Comparison of ENCODE assay signal across 11 mouse cellular contexts in the genomic region with DNA sequence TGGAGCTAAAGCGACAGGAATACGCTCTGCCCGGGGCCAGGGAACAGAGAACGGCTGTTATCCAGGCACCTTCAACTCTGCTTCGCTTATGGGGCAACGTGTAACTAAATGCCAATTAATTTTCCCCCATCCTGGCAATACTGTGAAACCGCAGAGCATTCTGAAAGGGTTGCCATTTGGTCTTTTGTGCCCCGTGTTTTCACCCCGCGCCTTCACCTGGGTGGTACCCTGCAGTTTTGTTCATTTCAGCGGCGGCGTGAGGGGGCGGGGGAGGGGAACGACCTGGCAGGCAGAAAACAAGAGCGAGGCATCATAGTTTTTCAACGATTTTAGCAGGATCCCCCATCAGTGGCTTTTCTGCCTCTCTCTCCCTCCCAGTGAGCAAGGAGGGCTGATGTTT. TPM values are rescaled to one million over a fixed set of nuclear protein-coding genes. Genes with fewer than 3 reads are reported as not detected.
DNase-seq lines count a peak whose midpoint lies in the region; ATAC-seq and TF ChIP-seq lines count a peak whose summit lies in the region.
"Had no signal": no experiment of that assay in that cellular context is flagged by ENCODE, and none has a peak within 500 bp of the region (broad histone marks: within the 10 kb centered on the region; RNA-seq: fewer than 3 reads in every experiment).

No protein-coding gene starts in this region.

- 18% methylated on average over 17 of the region's 17 CpGs for WGBS in heart, postnatal 0 days
- 4% methylated on average over 17 of the region's 17 CpGs for WGBS in embryonic facial prominence, embryonic 13.5 days
- WGBS in hindbrain, postnatal 0 days: 7% methylated on average over 17 of the region's 17 CpGs
- 13% methylated on average over 17 of the region's 17 CpGs for WGBS in midbrain, embryonic 16.5 days

- no peak for DNase-seq in heart, postnatal 0 days (ENCODE audit: low spot score)
- DNase-seq in heart, postnatal 14 days: no peak
- peak; percentile 23 for DNase-seq in hindbrain, postnatal 0 days (ENCODE audit: low spot score)
- DNase-seq in thymus, postnatal 0 days (ENCODE audit: low spot score): no peak
- no peak for DNase-seq in MN1 (ENCODE audit: low spot score)
- DNase-seq in spleen, adult 12 weeks (ENCODE audit: low spot score): no peak

- TF ChIP-seq CTCF in heart, postnatal 0 days (IDR thresholded peaks at IDR 0.05; ENCODE audit: low read depth): no peak
- no peak for TF ChIP-seq CTCF in hindbrain, postnatal 0 days (IDR thresholded peaks at IDR 0.05; ENCODE audit: low read depth)

- no peaks in the 10 kb centered on the region for H3K4me1 ChIP-seq in heart, postnatal 0 days (ENCODE audit: control insufficient read depth, insufficient read depth)
- peaks cover 7% of the 10 kb centered on the region; the same call in 1 of the 2 replicates for H3K4me1 ChIP-seq in embryonic facial prominence, embryonic 13.5 days
- H3K4me1 ChIP-seq in hindbrain, postnatal 0 days (ENCODE audit: insufficient read depth, low read length): no peaks in the 10 kb centered on the region
- H3K4me1 ChIP-seq in midbrain, embryonic 16.5 days (ENCODE audit: control insufficient read depth, insufficient read depth, low read length): peaks cover 11% of the 10 kb centered on the region; the same call in 1 of the 2 replicates
- H3K4me1 ChIP-seq: megakaryocyte, embryonic 14.5 days had no signal

- ATAC-seq in heart, postnatal 0 days (ENCODE audit: insufficient read depth, low read depth): no peak
- no peak for ATAC-seq in embryonic facial prominence, embryonic 13.5 days (ENCODE audit: insufficient number of reproducible peaks, insufficient read depth, low FRiP score, low TSS enrichment, low read depth)
- ATAC-seq in hindbrain, postnatal 0 days: no peak
- no peak for ATAC-seq in midbrain, embryonic 16.5 days

- H3K27me3 ChIP-seq in heart, postnatal 0 days (ENCODE audit: control insufficient read depth, insufficient read depth, low read length): no peaks in the 10 kb centered on the region
- H3K27me3 ChIP-seq in embryonic facial prominence, embryonic 13.5 days: 0 out of 2 replicates have a peak, but pooled peaks cover 2% of the 10 kb centered on the region
- H3K27me3 ChIP-seq in hindbrain, postnatal 0 days (ENCODE audit: insufficient read depth, low read length): no peaks in the 10 kb centered on the region
- H3K27me3 ChIP-seq in midbrain, embryonic 16.5 days (ENCODE audit: control insufficient read depth, insufficient read depth, low read depth, low read length): peaks cover 13% of the 10 kb centered on the region; the same call in 1 of the 2 replicates

- intact Hi-C loops in heart, postnatal 14 days (cut with DNase I): no loop called here

- no peaks in the 10 kb centered on the region for H3K9me3 ChIP-seq in heart, postnatal 0 days (replicated peaks; ENCODE audit: control insufficient read depth, low read length)
- no peaks in the 10 kb centered on the region for H3K9me3 ChIP-seq in embryonic facial prominence, embryonic 13.5 days
- peaks cover 2% of the 10 kb centered on the region; the same call in 1 of the 2 replicates for H3K9me3 ChIP-seq in hindbrain, postnatal 0 days (ENCODE audit: low read length)
- no peaks in the 10 kb centered on the region for H3K9me3 ChIP-seq in midbrain, embryonic 16.5 days (replicated peaks; ENCODE audit: control insufficient read depth, low read length, poor library complexity, severe bottlenecking)

- no peak overlapping the region for H3K9ac ChIP-seq in heart, postnatal 0 days (replicated peaks; ENCODE audit: low read depth, low read length)
- H3K9ac ChIP-seq in embryonic facial prominence, embryonic 13.5 days: peak overlapping the region; percentile 54
- no peak overlapping the region for H3K9ac ChIP-seq in hindbrain, postnatal 0 days (replicated peaks; ENCODE audit: low read length)
- H3K9ac ChIP-seq in midbrain, embryonic 16.5 days (ENCODE audit: low read depth, low read length): 0 out of 2 replicates have a peak overlapping the region, but pooled peaks have one; percentile 39

- H3K27ac ChIP-seq in heart, postnatal 0 days (ENCODE audit: low read depth): no peak overlapping the region
- H3K27ac ChIP-seq in embryonic facial prominence, embryonic 13.5 days: no peak overlapping the region
- no peak overlapping the region for H3K27ac ChIP-seq in hindbrain, postnatal 0 days
- no peak overlapping the region for H3K27ac ChIP-seq in midbrain, embryonic 16.5 days (ENCODE audit: low read length)

- H3K4me3 ChIP-seq in heart, postnatal 0 days (ENCODE audit: low read depth, low read length): 0 out of 2 replicates have a peak overlapping the region, but pooled peaks have one; percentile 8
- peak overlapping the region; percentile 31 for H3K4me3 ChIP-seq in embryonic facial prominence, embryonic 13.5 days
- peak overlapping the region; percentile 13 for H3K4me3 ChIP-seq in hindbrain, postnatal 0 days (ENCODE audit: low read length)
- peak overlapping the region; percentile 29 for H3K4me3 ChIP-seq in midbrain, embryonic 16.5 days (ENCODE audit: low read depth, low read length)
- H3K4me3 ChIP-seq: megakaryocyte, embryonic 14.5 days had no signal

- peak overlapping the region; percentile 49 for H3K4me2 ChIP-seq in heart, postnatal 0 days (ENCODE audit: low read depth, low read length)
- H3K4me2 ChIP-seq in embryonic facial prominence, embryonic 13.5 days: peak overlapping the region; percentile 62
- H3K4me2 ChIP-seq in hindbrain, postnatal 0 days (ENCODE audit: low read depth, low read length): peak overlapping the region; percentile 52
- H3K4me2 ChIP-seq in midbrain, embryonic 16.5 days (ENCODE audit: low read length): peak overlapping the region; percentile 59

- TF ChIP-seq EP300 in heart, postnatal 0 days (IDR thresholded peaks at IDR 0.05; ENCODE audit: low read depth): no peak

- no peaks in the 10 kb centered on the region for H3K36me3 ChIP-seq in heart, postnatal 0 days (replicated peaks; ENCODE audit: control insufficient read depth, insufficient read depth, low read length)
- no peaks in the 10 kb centered on the region for H3K36me3 ChIP-seq in embryonic facial prominence, embryonic 13.5 days
- H3K36me3 ChIP-seq in hindbrain, postnatal 0 days (ENCODE audit: insufficient read depth, low read length): no peaks in the 10 kb centered on the region
- H3K36me3 ChIP-seq in midbrain, embryonic 16.5 days (ENCODE audit: control insufficient read depth, insufficient read depth, low read length): no peaks in the 10 kb centered on the region

RNA-seq across cellular contexts. Expression of gene Gsx1, which starts 54.8 kb away (rescaled TPM):
- total RNA-seq in heart, postnatal 0 days (2014; rRNA removed; ENCODE audit: low replicate concordance): not detected in 2 replicates
- polyA plus RNA-seq in heart, postnatal 0 days (2015; fragmentation: Nextera tagmentation; extraction: Ambion mirVana): not detected in 2 replicates
- total RNA-seq in heart, postnatal 14 days (2021): not detected
- polyA plus RNA-seq in embryonic facial prominence, embryonic 13.5 days (2015; fragmentation: Nextera tagmentation; extraction: Ambion mirVana): not detected in 2 replicates
- 5.7 and 6.1 TPM in 2 replicates for total RNA-seq in hindbrain, postnatal 0 days (2014; rRNA removed)
- 1.9 TPM in 2 replicates for polyA plus RNA-seq in hindbrain, postnatal 0 days (2015; fragmentation: Nextera tagmentation; extraction: Ambion mirVana)
- polyA plus RNA-seq in midbrain, embryonic 16.5 days (2015; fragmentation: Nextera tagmentation; extraction: Ambion mirVana): 2.2 and 4.2 TPM in 2 replicates
- not detected in 2 replicates for polyA plus RNA-seq in thymus, postnatal 0 days (2015; fragmentation: Nextera tagmentation; extraction: Ambion mirVana)
- total RNA-seq: hematopoietic stem cell, adult 5-6 weeks had no signal
- polyA plus RNA-seq: spleen, adult 2 months had no signal

RNA-seq across cellular contexts. Expression of gene Polr1d, which starts 56.8 kb away (rescaled TPM):
- total RNA-seq in heart, postnatal 0 days (2014; rRNA removed; ENCODE audit: low replicate concordance): 53.8 and 56.9 TPM in 2 replicates
- polyA plus RNA-seq in heart, postnatal 0 days (2015; fragmentation: Nextera tagmentation; extraction: Ambion mirVana): 85.0 and 89.1 TPM in 2 replicates
- 10 to 100 TPM; 69.4 to 70.4 TPM for total RNA-seq in heart, postnatal 14 days (2021)
- polyA plus RNA-seq in embryonic facial prominence, embryonic 13.5 days (2015; fragmentation: Nextera tagmentation; extraction: Ambion mirVana): 116 and 127 TPM in 2 replicates
- total RNA-seq in hindbrain, postnatal 0 days (2014; rRNA removed): 53.7 and 55.0 TPM in 2 replicates
- 103 and 106 TPM in 2 replicates for polyA plus RNA-seq in hindbrain, postnatal 0 days (2015; fragmentation: Nextera tagmentation; extraction: Ambion mirVana)
- polyA plus RNA-seq in midbrain, embryonic 16.5 days (2015; fragmentation: Nextera tagmentation; extraction: Ambion mirVana): 87.6 and 89.7 TPM in 2 replicates
- polyA plus RNA-seq in thymus, postnatal 0 days (2015; fragmentation: Nextera tagmentation; extraction: Ambion mirVana): 188 and 189 TPM in 2 replicates

RNA-seq across cellular contexts. Expression of gene Lnx2, which starts 57.3 kb away (rescaled TPM):
- total RNA-seq in heart, postnatal 0 days (2014; rRNA removed; ENCODE audit: low replicate concordance): 18.0 and 22.6 TPM in 2 replicates
- polyA plus RNA-seq in heart, postnatal 0 days (2015; fragmentation: Nextera tagmentation; extraction: Ambion mirVana): 6.2 and 6.5 TPM in 2 replicates
- total RNA-seq in heart, postnatal 14 days (2021): 10 to 100 TPM; 15.7 to 16.5 TPM
- polyA plus RNA-seq in embryonic facial prominence, embryonic 13.5 days (2015; fragmentation: Nextera tagmentation; extraction: Ambion mirVana): 13.7 and 13.8 TPM in 2 replicates
- total RNA-seq in hindbrain, postnatal 0 days (2014; rRNA removed): 7.4 and 9.7 TPM in 2 replicates
- polyA plus RNA-seq in hindbrain, postnatal 0 days (2015; fragmentation: Nextera tagmentation; extraction: Ambion mirVana): 3.0 and 3.3 TPM in 2 replicates
- polyA plus RNA-seq in midbrain, embryonic 16.5 days (2015; fragmentation: Nextera tagmentation; extraction: Ambion mirVana): 4.5 and 5.0 TPM in 2 replicates
- 8.8 and 11.1 TPM in 2 replicates for polyA plus RNA-seq in thymus, postnatal 0 days (2015; fragmentation: Nextera tagmentation; extraction: Ambion mirVana)

Comparison
In these comparisons a context has a peak if more than half of its experiments do, and no peak if none do; other contexts are left out.
1. H3K9ac ChIP-seq: peak in embryonic facial prominence, embryonic 13.5 days (single experiment) and midbrain, embryonic 16.5 days (single experiment); none in heart, postnatal 0 days (single experiment) and hindbrain, postnatal 0 days (single experiment).
2. Peak in every context shown above with its lines, with median percentiles within 50 percentile points of each other: H3K4me2 ChIP-seq and H3K4me3 ChIP-seq.